Mouse (Mus musculus) heart, adult 2 months (tissue): ENCODE measurements around the gene Nr2f1.

Experiments used
- CTCF ChIP-seq: fragments of 200-600 bp; IDR thresholded peaks from 2 replicates; pipeline ENCODE4 v1.8.1; 2022; ENCODE audit warnings: antibody characterized with exemption, mild to moderate bottlenecking, moderate library complexity
- POLR2A ChIP-seq: fragments of 200-500 bp; IDR thresholded peaks from 2 replicates; pipeline ENCODE4 v1.6.1; 2011; ENCODE audit warnings: mild to moderate bottlenecking, low read depth, low read length, control low read depth; ENCODE audit not compliant: insufficient read depth

GRCm38 (mm10) chr13:78162149-78162548, 37.4 kb downstream of the Nr2f1 start:
- no peak for TF ChIP-seq POLR2A
- no peak for TF ChIP-seq CTCF
